In the genomic region with DNA sequence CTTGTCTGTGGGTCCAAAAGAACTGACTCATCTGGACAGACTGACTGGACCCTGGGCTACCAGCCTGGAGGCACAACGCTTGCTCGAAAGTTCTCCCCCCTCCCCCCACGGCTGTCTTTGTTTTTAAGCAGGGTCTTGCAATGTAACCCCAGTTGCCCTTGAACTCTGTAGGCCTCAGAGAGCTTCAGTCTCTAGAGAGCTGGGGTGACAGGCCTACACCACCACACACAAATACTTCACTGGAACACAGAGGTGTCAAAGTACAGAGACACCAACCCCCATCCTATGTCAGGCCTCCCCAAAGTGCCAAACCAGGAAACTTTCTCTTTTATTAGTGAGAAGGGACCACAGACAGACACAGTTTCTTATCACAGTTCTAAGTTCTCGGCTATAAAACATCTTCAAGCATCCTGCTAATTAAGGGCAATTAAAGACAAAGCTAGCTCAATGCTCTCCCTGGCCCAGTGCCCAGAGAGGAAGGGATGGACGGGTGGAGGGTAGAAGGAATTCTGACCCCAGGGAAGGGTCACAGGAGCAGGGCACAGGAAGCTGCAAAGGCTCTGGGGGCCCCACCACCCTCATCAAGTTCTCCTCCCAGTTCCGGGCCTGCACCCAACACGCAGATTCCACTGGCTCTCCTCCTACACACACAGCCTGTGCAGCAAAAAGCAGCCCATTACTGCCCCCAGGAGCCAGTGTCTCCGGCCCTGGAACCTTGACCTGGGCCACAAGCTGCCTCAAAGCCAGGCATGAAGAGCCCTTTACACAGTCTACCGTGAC, we compare ENCODE assay signal across 9 mouse cellular contexts. TPM values are rescaled to one million over a fixed set of nuclear protein-coding genes. Genes with fewer than 3 reads are reported as not detected.
DNase-seq lines count a peak whose midpoint lies in the region; ATAC-seq and TF ChIP-seq lines count a peak whose summit lies in the region.
"Had no signal": no experiment of that assay in that cellular context is flagged by ENCODE, and none has a peak within 500 bp of the region (broad histone marks: within the 10 kb centered on the region; RNA-seq: fewer than 3 reads in every experiment).

No protein-coding gene starts in this region.

- 44% methylated on average over 9 of the region's 9 CpGs for WGBS in neural tube, embryonic 11.5 days

- peak overlapping the region; percentile 3; the same call in 1 of the 2 replicates for H3K27ac ChIP-seq in neural tube, embryonic 11.5 days (ENCODE audit: low read depth, low read length)
- H3K27ac ChIP-seq in left cerebral cortex, adult 2 months, result no peak overlapping the region

- ATAC-seq in neural tube, embryonic 11.5 days (ENCODE audit: insufficient read depth, low FRiP score, low TSS enrichment), result no peak

- no peak overlapping the region for H3K4me3 ChIP-seq in neural tube, embryonic 11.5 days (ENCODE audit: low read depth, low read length)
- H3K4me3 ChIP-seq in left cerebral cortex, adult 2 months, result no peak overlapping the region

- no peak overlapping the region for H3K4me2 ChIP-seq in neural tube, embryonic 11.5 days (ENCODE audit: low read depth)

- peaks cover 2% of the 10 kb centered on the region; the same call in 1 of the 2 replicates for H3K36me3 ChIP-seq in neural tube, embryonic 11.5 days (ENCODE audit: control insufficient read depth, insufficient read depth, low read length)

- no peak; the same call in none of the 2 replicates for TF ChIP-seq CTCF in left cerebral cortex, adult 2 months (IDR thresholded peaks at IDR 0.05)

- H3K9ac ChIP-seq in neural tube, embryonic 11.5 days (ENCODE audit: low read length), result no peak overlapping the region

- H3K4me1 ChIP-seq in neural tube, embryonic 11.5 days (ENCODE audit: control insufficient read depth, insufficient read depth, low read length), result peaks cover 5% of the 10 kb centered on the region

- intact Hi-C loops in gastrocnemius, postnatal 14 days (cut with DNase I; ENCODE audit: low total_unique reads), result no loop called here
- intact Hi-C loops in left cerebral cortex, adult 2 months (cut with DNase I), result no loop called here

- H3K27me3 ChIP-seq in neural tube, embryonic 11.5 days (ENCODE audit: control insufficient read depth, insufficient read depth, low read length), result no peaks in the 10 kb centered on the region

- H3K9me3 ChIP-seq in neural tube, embryonic 11.5 days (ENCODE audit: control insufficient read depth, low read length), result no peaks in the 10 kb centered on the region

- no peak for DNase-seq in neural tube, embryonic 11.5 days (ENCODE audit: low spot score)
- DNase-seq in neural tube, embryonic 10.5 days (ENCODE audit: extremely low spot score, low spot score), result no peak
- peak; percentile 77 for DNase-seq in gastrocnemius, postnatal 14 days
- DNase-seq in kidney, adult 11 months, result peak; percentile 88
- DNase-seq in lung, adult 18-20 months, result peak; percentile 72
- no peak for DNase-seq in thymus, postnatal 36 days
- DNase-seq in left cerebral cortex, adult 2 months (ENCODE audit: extremely low spot score in 1 of 2, low spot score in 2 of 2), result no peak
- DNase-seq in cerebellum, adult 18-20 months, result no peak

RNA-seq across cellular contexts. Expression of a gene that starts 7.3 kb away (rescaled TPM):
- 23.9 and 24.5 TPM in 2 replicates for polyA plus RNA-seq in neural tube, embryonic 11.5 days (2014; fragmentation: Nextera tagmentation; extraction: Ambion mirVana)
- total RNA-seq in gastrocnemius, postnatal 14 days (2021), result 1 to 10 TPM; 5.6 to 8.9 TPM
- 10 to 100 TPM; 28.2 to 28.6 TPM for total RNA-seq in left cerebral cortex, adult 2 months (2021)

RNA-seq across cellular contexts. Expression of a gene that starts 17.1 kb away (rescaled TPM):
- not detected in 2 replicates for polyA plus RNA-seq in neural tube, embryonic 11.5 days (2014; fragmentation: Nextera tagmentation; extraction: Ambion mirVana)
- total RNA-seq in gastrocnemius, postnatal 14 days (2021), result not detected
- not detected for total RNA-seq in left cerebral cortex, adult 2 months (2021)
- total RNA-seq: layer of hippocampus, postnatal 14 days had no signal

Comparison
In these comparisons a context has a peak if more than half of its experiments do, and no peak if none do; other contexts are left out.
1. DNase-seq: peak in gastrocnemius, postnatal 14 days (single experiment), kidney, adult 11 months (single experiment) and lung, adult 18-20 months (2 of 2); none in neural tube, embryonic 11.5 days (single experiment), neural tube, embryonic 10.5 days (single experiment), thymus, postnatal 36 days (0 of 2), left cerebral cortex, adult 2 months (0 of 2) and cerebellum, adult 18-20 months (0 of 2).